Mouse (Mus musculus) heart, postnatal 4 days (tissue): ENCODE results near the gene Itpr1. TPM values are rescaled to one million over a fixed set of nuclear protein-coding genes. Genes with fewer than 3 reads are reported as not detected.

Experiments
- DNase-seq: peaks from one replicate; pipeline ENCODE4 v3.0.0; 2021
- total RNA-seq, 2 experiments: library from RNA; stranded (reverse); gene quantifications; 2 replicates each; pipeline ENCODE4 v1.2.3; 2021

The Itpr1 gene
- total RNA-seq, 2 experiments from 2014 or later: 71.8 to 73.6 TPM

GRCm38 (mm10) chr6:108401412-108401955 is 188.6 kb downstream of the Itpr1 start:
- DNase-seq: no peak

GRCm38 (mm10) chr6:108404736-108405135 is 191.8 kb downstream of the Itpr1 start:
- DNase-seq: no peak

GRCm38 (mm10) chr6:108408053-108408452 is 195.2 kb downstream of the Itpr1 start:
- peak; percentile 61 for DNase-seq

GRCm38 (mm10) chr6:108408726-108409125 is 195.8 kb downstream of the Itpr1 start:
- DNase-seq: no peak

GRCm38 (mm10) chr6:108410771-108411170 is 197.9 kb downstream of the Itpr1 start:
- no peak for DNase-seq

GRCm38 (mm10) chr6:108411201-108411600 is 198.3 kb downstream of the Itpr1 start:
- no peak for DNase-seq

GRCm38 (mm10) chr6:108413006-108413405 is 200.1 kb downstream of the Itpr1 start:
- no peak for DNase-seq

GRCm38 (mm10) chr6:108413593-108413992 is 200.7 kb downstream of the Itpr1 start:
- DNase-seq: no peak

GRCm38 (mm10) chr6:108415847-108416246 is 203.0 kb downstream of the Itpr1 start:
- DNase-seq: no peak

GRCm38 (mm10) chr6:108417508-108417907 is 204.6 kb downstream of the Itpr1 start:
- peak; percentile 73 for DNase-seq

- DNase-seq: no peak
Measured at GRCm38 (mm10) chr6:108418218-108418617, 205.3 kb downstream of the Itpr1 start.

GRCm38 (mm10) chr6:108424749-108425584 is 212.1 kb downstream of the Itpr1 start:
- DNase-seq: peak; percentile 27

GRCm38 (mm10) chr6:108426789-108427188 is 213.9 kb downstream of the Itpr1 start:
- peak; percentile 93 for DNase-seq

GRCm38 (mm10) chr6:108428383-108428782 is 215.5 kb downstream of the Itpr1 start:
- no peak for DNase-seq

- DNase-seq: no peak
Measured at GRCm38 (mm10) chr6:108429950-108430349, 217.1 kb downstream of the Itpr1 start.

- no peak for DNase-seq
Measured at GRCm38 (mm10) chr6:108431193-108431592, 218.3 kb downstream of the Itpr1 start.

GRCm38 (mm10) chr6:108432836-108433235 is 219.9 kb downstream of the Itpr1 start:
- DNase-seq: no peak

- no peak for DNase-seq
Measured at GRCm38 (mm10) chr6:108434816-108435215, 221.9 kb downstream of the Itpr1 start.

- DNase-seq: no peak
Measured at GRCm38 (mm10) chr6:108435467-108435866, 222.6 kb downstream of the Itpr1 start.

- DNase-seq: no peak
Measured at GRCm38 (mm10) chr6:108436608-108437007, 223.7 kb downstream of the Itpr1 start.

GRCm38 (mm10) chr6:108441290-108441689 is 228.4 kb downstream of the Itpr1 start:
- no peak for DNase-seq

GRCm38 (mm10) chr6:108442291-108442690 is 229.4 kb downstream of the Itpr1 start:
- no peak for DNase-seq

GRCm38 (mm10) chr6:108444435-108444834 is 231.5 kb downstream of the Itpr1 start:
- no peak for DNase-seq

GRCm38 (mm10) chr6:108445006-108445405 is 232.1 kb downstream of the Itpr1 start:
- no peak for DNase-seq
